Mouse (Mus musculus) ZHBTc4 (cell line): ENCODE measurements around the gene Slc6a21.
"Not testable (repeated sequence)": the region's sequence is repeated elsewhere in the genome, so short reads cannot be mapped to it uniquely, and the experiment has no call there.

Experiments used
- DNase-seq: peaks from one replicate; pipeline ENCODE4 v3.0.0-alpha.2; 2011; ENCODE audit warnings: low read depth, low spot score

Gene Slc6a21

GRCm38 (mm10) chr7:45255822-45256221, 21.5 kb upstream of the Slc6a21 start:
- not testable (repeated sequence) for DNase-seq

DNA sequence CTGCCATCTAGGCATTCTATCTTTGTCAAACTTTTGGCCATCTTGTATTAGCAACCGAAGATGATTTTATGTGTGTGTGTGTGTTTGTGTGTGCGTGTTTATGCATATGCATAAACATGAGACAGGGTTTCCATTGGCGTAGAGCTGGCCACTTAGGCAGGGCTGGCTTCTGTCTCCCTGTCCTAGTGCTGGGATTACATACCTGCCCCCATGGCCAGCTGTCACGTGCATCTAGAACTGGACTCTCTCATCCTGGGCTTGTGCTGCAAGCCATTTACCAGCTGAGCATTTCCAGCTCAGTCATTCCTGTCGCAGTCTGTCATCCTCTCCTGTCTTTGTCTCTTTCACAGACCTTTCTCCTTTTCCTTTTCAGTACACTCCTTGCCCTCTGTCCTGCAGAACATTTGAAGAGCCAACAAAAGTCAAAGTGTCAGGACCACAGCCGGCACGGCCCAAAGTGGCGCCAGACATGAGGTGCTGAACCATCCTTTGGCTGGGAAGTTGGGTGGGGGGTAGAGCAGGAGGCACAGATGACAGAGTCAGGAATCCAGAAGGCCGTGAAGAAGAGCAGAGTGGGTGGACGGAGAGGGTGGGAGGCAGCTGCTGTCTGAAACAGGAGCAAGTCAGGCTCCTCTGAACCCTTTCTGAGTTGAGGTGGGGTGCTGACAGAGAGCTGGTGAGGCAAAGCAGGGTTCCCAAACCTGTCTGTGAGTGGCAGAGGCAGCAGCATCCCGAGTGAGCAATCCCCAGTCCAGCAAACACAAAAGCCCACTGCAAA, 20.1 kb upstream of the Slc6a21 start:
- DNase-seq, result peak; percentile 35

DNA sequence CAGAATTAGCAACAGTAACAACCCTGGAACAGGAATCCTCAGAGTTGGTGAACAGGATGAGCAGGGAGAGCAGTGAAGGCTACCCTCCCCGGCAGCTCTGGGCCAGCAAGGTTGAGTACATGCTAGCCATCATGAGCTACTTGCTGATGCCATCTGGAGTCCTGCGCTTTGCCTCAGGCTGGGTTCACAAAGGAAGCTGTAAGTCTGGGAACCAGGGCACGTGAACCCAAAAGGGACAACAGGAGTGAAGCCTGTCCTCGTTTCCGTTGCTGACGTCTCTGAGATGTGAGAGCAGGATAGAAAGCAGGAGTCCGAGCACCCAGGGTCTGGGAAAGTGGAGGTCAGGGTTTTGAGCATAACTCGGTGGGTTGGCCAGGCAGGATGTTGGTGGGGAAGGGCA, 18.0 kb upstream of the Slc6a21 start:
- DNase-seq, result no peak

- DNase-seq, result no peak
These were observed 15.0 kb upstream of the Slc6a21 start for GRCm38 (mm10) chr7:45262266-45262665.

GRCm38 (mm10) chr7:45263006-45263607, 14.2 kb upstream of the Slc6a21 start:
- DNase-seq, result no peak

- no peak for DNase-seq
These were observed 13.0 kb upstream of the Slc6a21 start for GRCm38 (mm10) chr7:45264348-45264747.

DNA sequence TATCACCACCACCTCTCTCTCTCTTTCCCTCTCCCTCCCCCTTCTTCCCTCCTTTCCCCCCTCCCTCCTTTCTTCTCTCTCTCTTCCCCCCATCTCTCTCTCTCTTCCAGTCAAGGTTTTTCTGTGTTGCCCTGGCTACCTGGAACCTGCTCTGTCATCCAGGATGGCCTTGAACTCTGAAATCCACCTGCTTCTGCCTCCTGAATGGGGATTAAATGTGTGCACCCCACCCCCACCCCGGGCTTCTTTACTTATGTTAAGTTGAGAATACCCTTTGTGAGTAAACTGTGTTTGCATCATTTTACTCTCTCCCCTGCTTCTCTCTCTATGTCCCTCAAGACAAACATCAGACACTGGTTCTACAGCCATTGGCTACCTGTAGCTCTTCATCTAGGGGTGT, 11.8 kb upstream of the Slc6a21 start:
- no peak for DNase-seq

GRCm38 (mm10) chr7:45272786-45273412, 4.4 kb upstream of the Slc6a21 start:
- peak; percentile 76 for DNase-seq

GRCm38 (mm10) chr7:45273672-45274071, 3.6 kb upstream of the Slc6a21 start:
- no peak for DNase-seq

DNA sequence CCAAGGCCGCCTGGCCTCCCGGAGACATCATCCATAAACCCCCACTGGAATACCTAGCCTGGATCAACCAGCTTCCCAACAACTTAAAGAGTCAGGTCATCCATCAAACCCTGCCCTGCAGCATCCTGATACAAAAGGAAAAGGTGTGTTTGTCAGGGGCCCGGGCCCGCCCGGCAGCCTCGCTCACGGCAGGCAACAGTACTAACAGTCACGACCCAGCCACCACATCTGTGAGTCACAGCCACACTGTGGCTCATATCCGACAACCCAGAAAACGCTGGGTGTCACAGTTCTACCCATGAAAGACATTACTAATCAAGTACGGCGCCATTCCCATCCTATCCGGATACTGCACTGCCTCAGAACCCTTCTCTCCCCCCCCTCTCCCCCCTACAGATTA, 9.2 kb downstream of the Slc6a21 start:
- no peak for DNase-seq

DNA sequence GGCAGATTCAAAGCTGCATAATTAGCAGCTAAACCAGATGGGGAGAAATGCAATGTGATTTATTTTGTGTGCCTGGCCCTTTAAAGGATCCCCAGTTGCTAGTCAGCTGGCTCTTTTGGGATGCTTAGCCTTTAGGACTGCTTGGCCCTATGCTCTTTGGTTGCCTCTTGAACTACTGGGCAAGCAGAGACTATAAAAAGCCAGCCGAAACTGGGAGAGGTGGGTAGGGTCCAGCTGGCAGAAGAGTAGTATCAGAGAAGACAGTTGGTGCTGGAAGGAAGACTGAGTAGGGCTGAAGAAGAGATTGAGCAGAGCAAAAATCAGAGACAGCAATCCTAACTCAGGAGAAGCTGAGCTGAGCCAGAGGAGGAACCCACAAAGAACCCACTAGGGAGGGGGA, 19.3 kb downstream of the Slc6a21 start:
- no peak for DNase-seq

DNA sequence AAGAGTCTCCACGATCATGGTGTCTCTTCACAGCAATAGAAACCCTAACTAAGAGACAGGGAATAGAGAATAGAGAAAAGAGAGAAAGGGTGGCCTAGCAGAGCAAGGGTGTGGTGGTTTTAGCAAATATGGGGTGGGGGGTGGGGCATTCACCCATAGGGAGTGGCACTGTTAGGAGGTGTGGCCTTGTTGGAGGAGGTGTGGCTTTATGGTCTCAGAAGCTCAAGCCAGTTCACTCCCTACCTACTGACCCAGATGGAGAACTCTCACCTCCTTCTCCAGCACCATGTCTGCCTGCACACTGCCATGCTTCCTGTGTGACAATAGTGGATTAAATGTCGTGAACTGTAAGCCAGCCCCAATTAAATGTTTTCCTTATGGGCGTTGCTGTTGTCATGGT, 20.2 kb downstream of the Slc6a21 start:
- DNase-seq, result peak; percentile 72

GRCm38 (mm10) chr7:45299752-45300151, 22.4 kb downstream of the Slc6a21 start:
- DNase-seq, result peak; percentile 80

GRCm38 (mm10) chr7:45300270-45300669, 23.0 kb downstream of the Slc6a21 start:
- peak; percentile 78 for DNase-seq

DNA sequence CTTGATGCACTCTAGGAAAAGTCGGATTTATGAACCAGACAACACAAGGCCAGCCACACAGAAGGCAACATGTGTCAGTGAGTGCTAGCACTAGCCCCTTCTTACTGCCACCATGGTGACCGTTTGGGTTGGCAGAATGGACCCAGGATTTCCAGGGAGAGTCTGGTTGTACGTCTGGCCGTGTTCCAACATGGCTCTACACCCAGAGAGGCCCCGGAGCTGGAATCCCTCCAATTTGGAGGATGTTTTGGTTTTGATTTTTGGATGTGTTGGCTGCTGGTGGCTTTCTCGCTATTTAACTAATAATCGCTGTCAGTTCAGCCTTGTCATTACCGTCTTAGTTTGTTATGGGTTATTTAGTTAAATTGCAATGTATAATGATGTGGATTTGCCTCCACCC, 25.3 kb downstream of the Slc6a21 start:
- no peak for DNase-seq

DNA sequence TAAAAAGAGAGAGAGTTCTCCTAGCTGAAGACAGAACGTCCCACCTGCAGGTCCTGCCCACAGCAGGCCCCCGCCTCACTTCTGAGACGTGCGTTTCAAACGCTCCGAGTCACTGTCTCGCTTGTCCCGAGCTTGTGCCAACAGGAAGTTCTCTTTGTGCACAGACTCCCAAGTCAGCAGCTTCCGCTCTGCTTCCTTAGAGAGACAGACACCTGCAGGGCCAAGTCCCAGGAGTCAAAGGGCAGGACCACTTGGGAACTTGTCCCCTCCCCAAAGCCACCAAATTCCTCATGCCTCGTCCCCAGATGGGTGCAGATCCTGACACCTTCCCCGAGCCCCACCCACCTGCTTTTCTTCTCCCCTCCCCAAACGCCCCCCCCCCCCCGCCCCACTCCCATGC, 27.6 kb downstream of the Slc6a21 start:
- DNase-seq, result peak; percentile 67

DNA sequence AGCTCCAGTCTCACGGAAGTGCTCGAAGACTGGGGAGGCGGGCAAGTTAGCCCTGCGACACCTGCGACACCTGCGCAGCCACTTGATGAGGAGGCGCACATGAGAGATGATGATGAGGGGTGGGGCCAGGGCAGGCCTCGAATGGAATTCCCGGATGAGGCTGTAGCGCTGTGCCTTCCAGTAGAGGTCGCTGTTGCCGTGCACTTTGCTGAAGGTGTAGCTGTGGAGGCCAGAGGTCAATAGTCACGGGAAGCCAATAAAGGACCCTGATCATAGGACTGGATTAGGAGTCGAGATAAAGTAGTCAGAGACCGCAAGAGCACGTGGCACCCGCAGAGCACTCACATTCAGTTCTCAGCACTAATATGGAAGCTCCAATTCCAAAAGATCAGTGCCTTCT, 28.0 kb downstream of the Slc6a21 start:
- peak; percentile 93 for DNase-seq

GRCm38 (mm10) chr7:45308551-45309240, 31.4 kb downstream of the Slc6a21 start:
- peak; percentile 57 for DNase-seq

- DNase-seq, result peak; percentile 90
These were observed 32.1 kb downstream of the Slc6a21 start for GRCm38 (mm10) chr7:45309455-45309854.

DNA sequence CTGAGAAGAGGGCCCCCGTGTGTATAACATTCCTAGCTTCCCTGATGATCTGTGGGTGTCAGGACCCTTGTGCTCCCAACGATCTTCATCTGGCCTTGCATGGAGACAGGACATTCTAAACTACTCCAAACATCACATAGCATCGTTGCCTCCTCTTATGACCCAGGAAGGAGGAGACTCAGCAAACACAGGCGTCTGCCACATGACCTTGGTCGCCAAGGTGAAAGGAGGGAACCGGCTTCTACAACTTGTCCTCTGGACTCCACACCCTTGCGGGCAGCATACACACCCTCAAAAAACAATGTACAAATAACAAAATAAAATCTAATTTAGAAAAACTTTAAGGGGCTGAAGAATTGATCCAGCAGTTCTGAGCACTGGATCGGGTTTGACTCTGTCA, 34.7 kb downstream of the Slc6a21 start:
- DNase-seq, result no peak

- no peak for DNase-seq
These were observed 35.6 kb downstream of the Slc6a21 start for GRCm38 (mm10) chr7:45312686-45313453.

- no peak for DNase-seq
These were observed 36.2 kb downstream of the Slc6a21 start for GRCm38 (mm10) chr7:45313495-45313894.
